Mouse (Mus musculus): ENCODE measurements at regions not wholly inside any gene's neighbourhood (a gene's known extent, or its start where the extent isn't known, plus 50 kb on each side); places are given as distances from the start of the nearest gene placed in this dataset.
"Not testable (repeated sequence)": the region's sequence is repeated elsewhere in the genome, so short reads cannot be mapped to it uniquely, and the experiment has no call there.

GRCm38 (mm10) chr16:23838696-23839095, 52.1 kb downstream of the Sst start:
- peak; percentile 52 for DNase-seq

GRCm38 (mm10) chr16:23838114-23838513, 52.6 kb downstream of the Sst start:
- DNase-seq: peak in 1 of 2 experiments; percentile 25

GRCm38 (mm10) chr16:23834991-23835390, 55.8 kb downstream of the Sst start:
- peak; percentile 58 to 62 for DNase-seq

GRCm38 (mm10) chr16:23833603-23834002, 57.2 kb downstream of the Sst start:
- DNase-seq: peak; percentile 19 to 45

GRCm38 (mm10) chr16:23833042-23833423, 57.7 kb downstream of the Sst start:
- DNase-seq: peak; percentile 17 to 57

GRCm38 (mm10) chr16:23832393-23833041, 58.2 kb downstream of the Sst start:
- no peak for DNase-seq

GRCm38 (mm10) chr16:23825662-23826061, 65.1 kb downstream of the Sst start:
- no peak for DNase-seq

GRCm38 (mm10) chr16:23785216-23785615, 105.5 kb downstream of the Sst start:
- peak in 1 of 2 experiments; percentile 36 for DNase-seq

- DNase-seq: peak; percentile 52 to 64
Measured at GRCm38 (mm10) chr16:23784021-23784897, 106.5 kb downstream of the Sst start.

GRCm38 (mm10) chr16:23780440-23781231, 110.1 kb downstream of the Sst start:
- DNase-seq: no peak

GRCm38 (mm10) chr16:23777894-23778293, 112.9 kb downstream of the Sst start:
- DNase-seq: peak; percentile 19 to 31

GRCm38 (mm10) chr16:23777041-23777440, 113.7 kb downstream of the Sst start:
- DNase-seq: peak in 1 of 2 experiments; percentile 3

GRCm38 (mm10) chr16:23776501-23776900, 114.3 kb downstream of the Sst start:
- DNase-seq: peak; percentile 22 to 67

- no peak for DNase-seq
Measured at GRCm38 (mm10) chr16:23758136-23758812, 132.5 kb downstream of the Sst start.

GRCm38 (mm10) chr16:23737026-23737425, 153.7 kb downstream of the Sst start:
- DNase-seq: no peak

GRCm38 (mm10) chr16:23735722-23736121, 155.0 kb downstream of the Sst start:
- no peak for DNase-seq

- DNase-seq: no peak
Measured at GRCm38 (mm10) chr16:23726562-23726961, 164.2 kb downstream of the Sst start.

- DNase-seq: no peak
Measured at GRCm38 (mm10) chr16:23721745-23722144, 169.0 kb downstream of the Sst start.

- DNase-seq: peak in 1 of 2 experiments; percentile 1
Measured at GRCm38 (mm10) chr16:23701156-23701555, 180.5 kb upstream of the Masp1 start.

- DNase-seq: not testable (repeated sequence)
Measured at GRCm38 (mm10) chr16:23694226-23694625, 173.6 kb upstream of the Masp1 start.

GRCm38 (mm10) chr16:23690061-23690460, 169.4 kb upstream of the Masp1 start:
- no peak for DNase-seq

GRCm38 (mm10) chr16:23686783-23687182, 166.2 kb upstream of the Masp1 start:
- DNase-seq: no peak

All from adrenal gland, postnatal 36 days (tissue).